Mouse (Mus musculus): ENCODE results near the gene Sf3a2. TPM values are rescaled to one million over a fixed set of nuclear protein-coding genes. Genes with fewer than 3 reads are reported as not detected.

Sf3a2 gene
- 57.5 TPM for polyA plus RNA-seq (2017; shearing (Covaris generic))

DNA sequence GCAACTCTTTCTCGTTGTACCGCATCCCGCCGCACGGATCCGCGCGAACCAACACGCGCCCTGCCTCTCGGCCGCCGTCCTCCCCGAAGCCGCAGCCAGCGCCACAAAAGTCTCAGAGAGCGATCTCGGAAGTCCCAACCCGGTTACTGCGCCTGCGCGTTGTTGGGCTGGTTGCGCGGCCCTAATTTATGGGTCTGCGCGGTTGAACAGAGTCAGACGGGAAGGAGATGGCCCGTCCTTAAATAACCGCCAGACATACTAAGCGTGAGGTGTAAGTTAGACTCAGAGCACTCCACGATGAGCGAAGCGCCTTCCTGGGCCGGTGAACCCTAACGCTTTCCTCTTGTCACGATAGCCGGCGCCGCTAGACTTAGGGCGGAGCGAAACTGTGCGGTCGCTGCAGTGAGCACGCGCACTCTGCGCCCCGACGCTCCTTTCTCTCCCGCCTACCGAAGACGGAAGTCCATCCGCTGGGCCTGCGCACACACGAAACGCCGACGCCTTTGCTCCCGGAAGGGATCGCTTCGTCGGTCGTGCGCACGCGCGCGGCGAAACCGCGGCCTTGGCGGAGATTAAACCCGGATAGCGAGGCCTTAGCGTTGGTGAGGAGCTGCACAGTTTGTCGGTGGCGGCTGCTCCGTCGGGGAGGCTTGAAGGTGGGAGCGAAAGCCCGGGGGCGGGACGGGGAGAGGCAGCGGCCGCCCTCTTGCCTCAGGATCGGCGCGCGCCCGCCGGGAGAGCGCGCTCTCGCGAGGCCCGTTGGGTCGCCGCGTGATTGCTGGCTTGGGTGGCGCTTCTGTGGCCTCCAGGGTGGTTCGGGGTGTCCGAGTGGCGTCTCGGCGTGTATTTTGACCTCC, at the start of gene Sf3a2, which contains the start of gene Plekhj1:
TSS of gene Sf3a2 (plus strand) at position 49 of the 857 bp plus-strand sequence.
TSS of gene Plekhj1 (minus strand) at position 477 of the 857 bp plus-strand sequence.

DNA sequence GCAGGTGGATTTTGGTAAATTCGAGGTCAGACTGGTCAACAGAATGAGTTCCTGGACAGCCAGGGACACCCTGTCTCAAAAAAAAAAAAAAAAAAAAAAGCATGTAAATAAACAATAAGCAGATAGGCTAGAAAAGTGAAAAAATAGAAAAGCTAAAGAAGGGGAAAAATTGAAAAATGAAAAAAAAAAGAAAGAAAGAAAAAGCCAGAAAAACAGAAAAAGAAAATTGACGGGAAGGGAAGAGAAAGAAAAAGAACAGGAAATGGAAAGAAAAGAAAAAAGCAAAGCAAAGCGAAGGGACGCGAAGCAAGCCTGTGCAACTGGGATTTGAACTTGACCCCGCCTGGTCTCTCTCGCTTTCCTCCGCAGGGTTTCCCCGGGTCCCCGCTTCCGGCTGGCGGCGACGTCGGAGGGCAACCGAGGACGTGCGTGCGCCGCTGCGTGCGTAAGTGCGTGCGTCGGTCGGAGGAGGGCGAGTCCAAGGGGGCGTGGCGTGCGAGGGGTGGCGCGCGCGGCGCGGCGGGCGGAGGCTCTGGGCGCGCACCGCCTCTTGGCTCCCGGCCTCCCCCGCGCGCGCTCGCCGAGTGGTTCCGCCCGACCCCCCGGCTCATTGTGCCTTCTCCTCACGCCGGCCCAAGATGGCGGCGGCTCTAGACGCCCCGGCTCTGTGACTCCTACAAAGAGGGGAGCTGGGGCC, 43.3 kb upstream of the Sf3a2 start, which contains the start of gene Dot1l:
TSS of gene Dot1l (plus strand) at position 613 of the 697 bp plus-strand sequence.

DNA sequence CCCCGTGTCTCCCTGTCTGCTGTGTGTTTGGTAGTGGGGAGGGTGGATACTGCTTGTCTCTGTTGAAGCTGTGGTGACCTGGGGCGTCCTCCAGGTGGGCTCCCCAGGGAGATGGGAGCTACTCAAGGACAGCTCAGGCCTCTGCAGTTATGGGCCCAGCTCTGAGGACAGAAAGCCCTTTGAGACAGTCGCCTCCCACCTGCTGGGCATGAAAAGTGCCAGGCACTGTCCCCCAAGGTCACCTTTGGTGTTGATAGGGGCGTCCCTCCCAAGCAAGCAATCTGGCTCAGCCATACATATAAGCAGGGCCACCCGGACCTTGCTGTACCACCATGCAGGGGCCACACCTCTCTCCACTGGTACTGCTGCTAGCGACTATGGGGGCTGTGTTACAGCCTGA, 6.9 kb downstream of the Sf3a2 start, which contains the start of gene Amh:
TSS of gene Amh (plus strand) at position 328 of the 400 bp plus-strand sequence.

DNA sequence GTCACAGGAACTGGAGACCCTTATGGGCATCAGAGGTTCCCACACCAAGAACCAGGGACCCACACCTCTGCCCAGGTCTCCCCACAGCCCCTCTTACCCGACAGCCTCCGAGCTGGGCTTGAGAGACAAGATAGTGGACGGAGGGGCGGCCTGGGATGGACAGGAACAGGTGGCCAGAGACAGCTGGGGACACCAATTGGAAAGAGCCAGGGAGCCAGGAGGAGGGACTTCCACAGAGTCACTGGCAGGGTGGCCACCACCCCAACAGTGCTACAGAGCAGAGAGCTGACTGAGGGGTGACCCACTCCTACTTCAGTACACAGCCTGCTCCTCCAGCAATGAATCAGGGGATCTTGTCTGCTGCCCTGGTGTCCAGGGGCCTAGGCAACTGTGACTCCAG, 15.4 kb downstream of the Sf3a2 start, which contains the start of gene Jsrp1:
TSS of gene Jsrp1 (minus strand) at position 133 of the 400 bp plus-strand sequence.

DNA sequence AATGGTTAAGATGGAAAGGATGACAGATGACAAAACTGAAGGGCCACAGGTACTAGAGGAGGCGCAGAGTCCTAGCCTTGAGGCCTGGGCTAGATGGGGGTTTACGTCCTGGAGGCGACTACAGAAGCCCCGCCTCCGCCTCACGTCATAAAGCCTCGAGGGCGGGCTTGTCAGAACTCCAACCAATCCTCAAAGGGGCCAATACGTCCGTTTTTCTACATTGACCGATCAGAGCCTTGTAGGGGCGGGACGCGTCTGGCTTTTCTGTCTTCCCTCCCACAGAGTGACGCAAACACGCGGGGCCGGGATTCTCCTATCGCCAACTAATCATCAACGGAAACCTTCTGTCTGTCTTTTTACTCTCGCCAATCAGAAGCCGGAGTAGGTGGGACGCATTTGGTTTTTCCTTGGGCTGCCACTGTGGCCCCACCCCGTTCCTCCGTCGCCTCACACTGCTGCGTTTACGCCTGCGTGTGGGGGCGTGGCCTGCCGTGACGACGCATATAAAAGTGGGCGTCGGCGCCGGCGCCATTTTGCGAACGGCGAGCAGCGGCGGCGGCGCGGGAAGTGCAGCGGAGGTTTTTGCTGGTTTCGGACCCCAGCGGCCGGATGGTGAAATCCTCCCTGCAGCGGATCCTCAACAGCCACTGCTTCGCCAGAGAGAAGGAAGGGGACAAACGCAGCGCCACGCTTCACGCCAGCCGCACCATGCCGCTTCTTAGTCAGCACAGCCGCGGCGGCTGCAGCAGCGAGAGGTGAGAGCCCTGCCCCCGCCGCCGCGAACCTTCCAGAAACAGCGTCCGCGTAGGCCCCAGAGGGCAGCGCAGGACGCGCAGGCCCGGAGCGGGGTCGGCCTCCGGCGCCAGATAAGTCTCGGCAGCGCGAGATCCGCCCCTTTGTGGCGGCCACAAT, 28.4 kb downstream of the Sf3a2 start, which contains the start of gene Oaz1:
TSS of gene Oaz1 (plus strand) at position 506 of the 912 bp plus-strand sequence.

DNA sequence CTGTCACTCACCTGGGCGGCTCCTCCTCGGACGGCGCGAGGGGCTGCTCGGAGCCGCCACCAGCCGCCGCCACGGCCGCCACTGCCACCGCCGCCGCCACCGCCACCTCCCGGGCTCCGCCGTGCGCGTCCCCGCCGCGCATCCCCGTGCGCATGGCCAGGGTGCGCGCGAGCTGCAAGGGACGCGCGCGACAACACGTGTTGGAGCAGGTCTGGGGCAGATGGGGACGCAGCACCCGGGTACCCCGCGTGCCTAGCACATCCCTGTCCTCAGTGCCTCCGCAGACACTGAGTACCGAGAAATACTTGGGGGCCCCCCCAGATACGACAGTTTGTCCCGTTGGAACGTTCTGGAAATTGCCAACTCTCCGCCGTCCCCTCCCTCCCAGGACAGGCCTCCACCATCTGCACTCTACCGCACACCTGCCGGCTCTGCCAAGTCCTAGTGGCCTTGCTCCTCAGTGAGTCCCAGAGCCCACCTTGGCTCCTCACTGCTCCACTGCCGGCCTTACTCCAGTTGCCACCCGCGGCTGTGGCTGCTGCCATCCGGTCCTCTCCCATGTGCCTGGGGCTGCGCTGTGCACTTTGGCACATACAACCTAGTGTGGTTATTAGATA, 46.0 kb downstream of the Sf3a2 start, which contains the start of gene Lingo3:
TSS of gene Lingo3 (minus strand) at position 109 of the 617 bp plus-strand sequence.

Other genes with a start within 250 kb of the Sf3a2 start
- gene Rexo1, start 236.6 kb upstream of the Sf3a2 start, polyA plus RNA-seq (2017; shearing (Covaris generic)) = 55.7 TPM
- gene Klf16, start 220.9 kb upstream of the Sf3a2 start, polyA plus RNA-seq (2017; shearing (Covaris generic)) = 16.2 TPM
- 92.3 TPM for gene Abhd17a, start 207.9 kb upstream of the Sf3a2 start, polyA plus RNA-seq (2017; shearing (Covaris generic))
- 106 TPM for gene Scamp4, start 195.3 kb upstream of the Sf3a2 start, polyA plus RNA-seq (2017; shearing (Covaris generic))
- gene Adat3, start 195.3 kb upstream of the Sf3a2 start, polyA plus RNA-seq (2017; shearing (Covaris generic)) = 6.2 TPM
- gene Gm49322, start 192.2 kb upstream of the Sf3a2 start, polyA plus RNA-seq (2017; shearing (Covaris generic)) = 14.3 TPM
- 338 TPM for gene Csnk1g2, start 175.4 kb upstream of the Sf3a2 start, polyA plus RNA-seq (2017; shearing (Covaris generic))
- 16.0 TPM for gene Btbd2, start 141.1 kb upstream of the Sf3a2 start, polyA plus RNA-seq (2017; shearing (Covaris generic))
- gene Mknk2, start 120.1 kb upstream of the Sf3a2 start, polyA plus RNA-seq (2017; shearing (Covaris generic)) = 200 TPM
- 123 TPM for gene Mob3a, start 96.2 kb upstream of the Sf3a2 start, polyA plus RNA-seq (2017; shearing (Covaris generic))
- 72.1 TPM for gene Izumo4, start 96.0 kb upstream of the Sf3a2 start, polyA plus RNA-seq (2017; shearing (Covaris generic))
- gene Ap3d1, start 55.9 kb upstream of the Sf3a2 start, polyA plus RNA-seq (2017; shearing (Covaris generic)) = 70.3 TPM
- 52.5 TPM for gene Dot1l, start 43.0 kb upstream of the Sf3a2 start, polyA plus RNA-seq (2017; shearing (Covaris generic))
- gene Plekhj1, start 428 bp downstream of the Sf3a2 start, polyA plus RNA-seq (2017; shearing (Covaris generic)) = 202 TPM
- not detected for gene Amh, start 7.0 kb downstream of the Sf3a2 start, polyA plus RNA-seq (2017; shearing (Covaris generic))
- gene Jsrp1, start 15.3 kb downstream of the Sf3a2 start, polyA plus RNA-seq (2017; shearing (Covaris generic)) = 2.0 TPM
- gene Oaz1, start 28.5 kb downstream of the Sf3a2 start, polyA plus RNA-seq (2017; shearing (Covaris generic)) = 2,187 TPM
- 0.11 TPM for gene Lingo3, start 45.8 kb downstream of the Sf3a2 start, polyA plus RNA-seq (2017; shearing (Covaris generic))
- gene Lsm7, start 57.0 kb downstream of the Sf3a2 start, polyA plus RNA-seq (2017; shearing (Covaris generic)) = 76.0 TPM
- gene Sppl2b, start 57.1 kb downstream of the Sf3a2 start, polyA plus RNA-seq (2017; shearing (Covaris generic)) = 18.4 TPM
- not detected for gene Tmprss9, start 73.7 kb downstream of the Sf3a2 start, polyA plus RNA-seq (2017; shearing (Covaris generic))
- gene Timm13, start 102.8 kb downstream of the Sf3a2 start, polyA plus RNA-seq (2017; shearing (Covaris generic)) = 151 TPM
- gene Lmnb2, start 120.0 kb downstream of the Sf3a2 start, polyA plus RNA-seq (2017; shearing (Covaris generic)) = 18.5 TPM
- gene Gadd45b, start 131.9 kb downstream of the Sf3a2 start, polyA plus RNA-seq (2017; shearing (Covaris generic)) = 743 TPM
- 0.55 TPM for gene Gng7, start 216.7 kb downstream of the Sf3a2 start, polyA plus RNA-seq (2017; shearing (Covaris generic))
- not detected for gene Diras1, start 227.5 kb downstream of the Sf3a2 start, polyA plus RNA-seq (2017; shearing (Covaris generic))
- gene Slc39a3, start 239.2 kb downstream of the Sf3a2 start, polyA plus RNA-seq (2017; shearing (Covaris generic)) = 11.1 TPM